Mouse (Mus musculus): ENCODE measurements around the gene Gm6525. TPM values are rescaled to one million over a fixed set of nuclear protein-coding genes. Genes with fewer than 3 reads are reported as not detected.
A peak's percentile ranks its signal among the peaks of the same experiment; 100 is the strongest.

Gm6525 gene
- polyA plus RNA-seq, 1 experiment from 2014 or later, result not detected

GRCm38 (mm10) chr3:84217118-84217960, 43.4 kb downstream of the Gm6525 start:
- Histone ChIP-seq H3K4me1 (peaks cover 4% of the 10 kb centered on the region; the same call in 1 of the 2 replicates), H3K4me2 (no peak overlapping the region), H3K9me3 (replicated peaks) (no peaks in the 10 kb centered on the region), H3K4me3 (no peak overlapping the region), H3K27me3 (replicated peaks) (peaks cover 46% of the 10 kb centered on the region), H3K9ac (no peak overlapping the region), H3K27ac (no peak overlapping the region), H3K36me3 (no peaks in the 10 kb centered on the region)
- ATAC-seq, result no peak
- WGBS (ENCODE audit: insufficient replicate concordance), result 63% methylated on average over 12 of the region's 12 CpGs

- Histone ChIP-seq H3K9me3 (replicated peaks) (no peaks in the 10 kb centered on the region), H3K4me2 (no peak overlapping the region), H3K4me1 (peaks cover 4% of the 10 kb centered on the region; the same call in 1 of the 2 replicates), H3K27ac (no peak overlapping the region), H3K27me3 (replicated peaks) (peaks cover 46% of the 10 kb centered on the region), H3K36me3 (no peaks in the 10 kb centered on the region), H3K4me3 (no peak overlapping the region), H3K9ac (no peak overlapping the region)
- 58% methylated on average over 4 of the region's 4 CpGs for WGBS (ENCODE audit: insufficient replicate concordance)
- no peak for ATAC-seq
Measured at GRCm38 (mm10) chr3:84217961-84218351, 44.1 kb downstream of the Gm6525 start.

DNA sequence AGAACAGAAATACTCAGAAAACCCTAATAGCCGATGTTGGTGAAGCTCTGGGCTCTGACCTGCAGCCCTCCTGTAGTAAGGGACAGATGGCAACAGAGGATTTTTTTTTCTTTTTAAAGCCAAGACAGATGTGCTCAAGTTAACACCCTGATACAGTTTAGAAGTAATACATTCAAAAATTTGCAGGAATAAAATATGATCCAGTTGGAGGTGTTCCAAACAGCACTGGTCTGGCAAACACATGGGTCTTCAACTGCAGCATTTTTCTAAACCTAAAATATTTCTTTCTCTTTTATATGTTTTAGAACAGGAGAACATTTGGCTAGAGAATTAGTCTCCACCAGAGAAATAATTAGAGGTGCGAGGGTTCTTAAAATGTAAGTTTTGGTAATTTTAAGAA, 44.6 kb downstream of the Gm6525 start:
- H3K27ac ChIP-seq, result no peak overlapping the region
- no peak overlapping the region for H3K4me3 ChIP-seq
- ATAC-seq, result no peak
- H3K9me3 ChIP-seq (replicated peaks), result no peaks in the 10 kb centered on the region
- no peaks in the 10 kb centered on the region for H3K36me3 ChIP-seq
- 76% methylated on average over 2 of the region's 2 CpGs for WGBS (ENCODE audit: insufficient replicate concordance)
- peaks cover 46% of the 10 kb centered on the region for H3K27me3 ChIP-seq (replicated peaks)
- peaks cover 4% of the 10 kb centered on the region; the same call in 1 of the 2 replicates for H3K4me1 ChIP-seq
- no peak overlapping the region for H3K4me2 ChIP-seq
- no peak overlapping the region for H3K9ac ChIP-seq

DNA sequence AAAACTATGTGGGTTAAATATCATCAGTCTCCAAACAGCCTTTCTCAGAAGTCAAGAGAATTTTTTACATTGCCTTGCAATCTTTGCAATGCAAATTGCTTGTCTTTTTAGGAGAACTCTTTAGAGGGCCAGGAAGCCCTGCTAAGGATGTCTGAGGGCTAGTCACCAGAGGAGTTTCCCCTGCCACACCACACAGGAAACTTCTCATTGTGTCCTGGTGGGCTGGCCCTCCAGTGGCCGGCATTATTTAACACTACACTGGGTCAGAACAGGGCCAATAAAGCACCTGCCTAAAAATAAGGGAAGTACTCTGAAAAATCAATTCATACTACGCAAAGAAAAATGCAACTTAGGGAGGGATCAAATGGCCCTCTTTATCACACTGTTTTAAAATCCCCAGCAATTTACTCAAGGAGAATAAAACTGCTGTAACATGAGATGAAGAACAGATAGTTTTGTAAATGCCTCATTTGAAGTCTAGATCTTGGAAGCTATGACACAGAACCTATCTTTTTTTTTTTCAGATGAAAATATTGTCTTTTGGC, 45.3 kb downstream of the Gm6525 start:
- H3K27ac ChIP-seq, result no peak overlapping the region
- WGBS (ENCODE audit: insufficient replicate concordance), result 13% methylated on average over 2 of the region's 2 CpGs
- no peak for ATAC-seq
- H3K36me3 ChIP-seq, result no peaks in the 10 kb centered on the region
- H3K9ac ChIP-seq, result no peak overlapping the region
- H3K4me2 ChIP-seq, result no peak overlapping the region
- no peak overlapping the region for H3K4me3 ChIP-seq
- H3K9me3 ChIP-seq (replicated peaks), result no peaks in the 10 kb centered on the region
- H3K27me3 ChIP-seq (replicated peaks), result peaks cover 46% of the 10 kb centered on the region
- peaks cover 4% of the 10 kb centered on the region; the same call in 1 of the 2 replicates for H3K4me1 ChIP-seq

DNA sequence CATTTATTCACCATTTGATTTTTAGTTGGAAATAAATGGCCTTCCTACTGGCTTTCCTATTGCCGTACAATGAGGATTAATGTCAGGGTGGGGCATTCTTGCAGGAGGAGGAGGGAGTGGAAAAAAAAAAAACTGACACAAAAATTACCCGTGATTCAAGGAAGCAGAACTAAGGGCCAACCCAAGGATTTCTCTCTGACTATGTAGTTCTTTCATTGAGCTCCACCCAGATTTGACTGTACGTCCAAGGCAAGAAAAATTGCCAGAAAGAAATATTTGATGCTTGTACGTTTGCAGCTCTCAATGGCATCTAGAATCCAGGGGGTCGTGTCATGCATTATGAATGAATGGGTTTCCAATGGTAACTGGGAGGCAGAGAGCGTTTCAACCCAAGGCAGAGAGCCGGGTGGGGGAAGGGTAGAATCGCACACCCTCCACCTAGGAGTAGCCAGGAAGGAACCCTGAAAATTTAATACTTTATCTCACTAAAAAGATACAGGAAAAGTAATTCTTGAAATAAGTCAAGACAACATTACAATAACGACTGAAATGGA, 45.9 kb downstream of the Gm6525 start:
- H3K4me2 ChIP-seq, result peak overlapping the region; percentile 48

DNA sequence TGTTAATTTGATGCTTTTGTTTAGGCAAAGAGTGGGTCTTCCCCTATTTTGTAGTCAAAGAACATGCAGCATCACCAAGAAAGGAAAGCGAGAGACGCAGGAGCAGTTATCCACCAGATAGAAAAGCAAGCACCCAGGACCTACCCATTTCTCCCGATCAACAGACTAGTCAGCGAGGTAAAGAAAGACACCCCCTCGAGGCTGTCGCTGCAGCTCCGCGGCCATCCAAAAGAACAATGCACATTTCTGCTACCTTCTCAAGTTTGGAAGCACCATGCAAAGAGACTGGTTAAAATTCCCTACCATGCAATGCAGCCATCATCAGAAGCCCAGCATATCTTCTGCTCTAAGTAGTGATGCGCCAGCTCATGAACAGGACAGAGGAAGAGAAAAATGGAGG, 46.4 kb downstream of the Gm6525 start:
- WGBS (ENCODE audit: insufficient replicate concordance), result 2% methylated on average over 9 of the region's 9 CpGs
- Histone ChIP-seq H3K4me1 (peaks cover 4% of the 10 kb centered on the region; the same call in 1 of the 2 replicates), H3K4me3 (peak overlapping the region; percentile 26), H3K9me3 (replicated peaks) (no peaks in the 10 kb centered on the region), H3K4me2 (peak overlapping the region; percentile 48), H3K27ac (no peak overlapping the region), H3K27me3 (replicated peaks) (peaks cover 46% of the 10 kb centered on the region), H3K36me3 (no peaks in the 10 kb centered on the region), H3K9ac (no peak overlapping the region)
- ATAC-seq, result no peak

More for the DNA sequence above, 45.9 kb downstream of the Gm6525 start:
- H3K9ac ChIP-seq, result no peak overlapping the region
- ATAC-seq, result no peak
- 15% methylated on average over 9 of the region's 9 CpGs for WGBS (ENCODE audit: insufficient replicate concordance)
- H3K27me3 ChIP-seq (replicated peaks), result peaks cover 46% of the 10 kb centered on the region
- no peak overlapping the region for H3K27ac ChIP-seq
- H3K36me3 ChIP-seq, result no peaks in the 10 kb centered on the region
- no peak overlapping the region for H3K4me3 ChIP-seq
- no peaks in the 10 kb centered on the region for H3K9me3 ChIP-seq (replicated peaks)
- H3K4me1 ChIP-seq, result peaks cover 4% of the 10 kb centered on the region; the same call in 1 of the 2 replicates

GRCm38 (mm10) chr3:84220748-84221147, 46.8 kb downstream of the Gm6525 start:
- 1% methylated on average over 11 of the region's 11 CpGs for WGBS (ENCODE audit: insufficient replicate concordance)
- H3K4me2 ChIP-seq, result peak overlapping the region; percentile 48

More at GRCm38 (mm10) chr3:84220748-84221147, 46.8 kb downstream of the Gm6525 start:
- no peak overlapping the region for H3K27ac ChIP-seq
- no peaks in the 10 kb centered on the region for H3K9me3 ChIP-seq (replicated peaks)
- peaks cover 4% of the 10 kb centered on the region; the same call in 1 of the 2 replicates for H3K4me1 ChIP-seq
- peak overlapping the region; percentile 26 for H3K4me3 ChIP-seq
- H3K36me3 ChIP-seq, result no peaks in the 10 kb centered on the region
- no peak overlapping the region; the same call in 1 of the 2 replicates for H3K9ac ChIP-seq
- ATAC-seq, result no peak
- peaks cover 46% of the 10 kb centered on the region for H3K27me3 ChIP-seq (replicated peaks)

Other genes starting within 250 kb of the Gm6525 start
- 30.3 and 32.0 TPM in 2 replicates for gene Tmem131l, start 133.9 kb upstream of the Gm6525 start, polyA plus RNA-seq (2016; fragmentation: Nextera tagmentation; extraction: Ambion mirVana)
- 12.3 and 12.8 TPM in 2 replicates for gene Mnd1, start 18.3 kb upstream of the Gm6525 start, polyA plus RNA-seq (2016; fragmentation: Nextera tagmentation; extraction: Ambion mirVana)
- 4.0 and 5.2 TPM in 2 replicates for gene Trim2, start 132.8 kb downstream of the Gm6525 start, polyA plus RNA-seq (2016; fragmentation: Nextera tagmentation; extraction: Ambion mirVana)